Mouse (Mus musculus): ENCODE data around the gene Eno3.

GRCm38 (mm10) chr11:70663957-70664356, 7.0 kb downstream of the Eno3 start:
- TF ChIP-seq EP300 (IDR thresholded peaks at IDR 0.05; ENCODE audit: insufficient read depth, low read depth, low read length) (0 out of 2 replicates have a peak, but pooled peaks have one; percentile 25), POLR2A (IDR thresholded peaks at IDR 0.05; ENCODE audit: insufficient read depth, low read depth, low read length) (peak; percentile 39; the same call in 1 of the 2 replicates), CTCF (IDR thresholded peaks at IDR 0.05) (no peak)
